Mouse (Mus musculus) left cerebral cortex, postnatal 36 days (tissue): ENCODE measurements around the gene Ccl24. TPM values are rescaled to one million over a fixed set of nuclear protein-coding genes. Genes with fewer than 3 reads are reported as not detected.
A peak's percentile ranks its signal among the peaks of the same experiment; 100 is the strongest.
"Not testable (repeated sequence)": the region's sequence is repeated elsewhere in the genome, so short reads cannot be mapped to it uniquely, and the experiment has no call there.

Source experiments
- DNase-seq, 2 experiments: peaks; one replicate each; pipeline ENCODE4 v3.0.0; 2021 to 2022; ENCODE audit warnings: low spot score in 2 of 2, mixed read lengths in 1 of 2
- intact Hi-C: fragments of 180-260 bp; cut with DNase I; formaldehyde crosslinking; loops from one replicate; pipeline ENCODE4 v1.15.1; 2025
- total RNA-seq, 2 experiments: library from RNA; stranded (reverse); gene quantifications; 2 replicates each; pipeline ENCODE4 v1.2.3; 2021

Ccl24 gene
- total RNA-seq = under 1 TPM in 1 of 2 experiments, not detected in 1; 0.64 TPM

- intact Hi-C loops = no loop called here
- DNase-seq = no peak
Measured at GRCm38 (mm10) chr5:135573006-135573405, at the start of gene Ccl24. Gene Ccl24 (minus strand): TSS chr5:135573049.

GRCm38 (mm10) chr5:135621725-135622124 is 48.9 kb upstream of the Ccl24 start:
- intact Hi-C loops = no loop called here
- DNase-seq = no peak

GRCm38 (mm10) chr5:135620526-135620925 is 47.7 kb upstream of the Ccl24 start:
- DNase-seq = no peak
- intact Hi-C loops = no loop called here

GRCm38 (mm10) chr5:135619741-135620140 is 46.9 kb upstream of the Ccl24 start:
- intact Hi-C loops = loop anchor here (10.0 kb wide), 1 partner anchor 225 kb away; the partner anchor contains the start of gene Pom121

GRCm38 (mm10) chr5:135609794-135610193 is 36.9 kb upstream of the Ccl24 start:
- DNase-seq = no peak
- intact Hi-C loops = loop anchor here (5.0 to 10.0 kb wide), 2 partner anchors 57 to 215 kb away; partner anchors contain the start of gene Pom121

More at GRCm38 (mm10) chr5:135619741-135620140, 46.9 kb upstream of the Ccl24 start:
- not testable (repeated sequence) for DNase-seq

GRCm38 (mm10) chr5:135607581-135607980 is 34.7 kb upstream of the Ccl24 start:
- no peak for DNase-seq
- intact Hi-C loops = no loop called here

- intact Hi-C loops, DNase-seq: not testable (repeated sequence)
Measured at GRCm38 (mm10) chr5:135606717-135607116, 33.9 kb upstream of the Ccl24 start.

GRCm38 (mm10) chr5:135604643-135605042 is 31.8 kb upstream of the Ccl24 start:
- DNase-seq, intact Hi-C loops: not testable (repeated sequence)

- intact Hi-C loops = no loop called here
Measured at GRCm38 (mm10) chr5:135589996-135590784, 17.3 kb upstream of the Ccl24 start.

GRCm38 (mm10) chr5:135587764-135588163 is 14.9 kb upstream of the Ccl24 start:
- no peak for DNase-seq
- intact Hi-C loops = no loop called here

More at GRCm38 (mm10) chr5:135589996-135590784, 17.3 kb upstream of the Ccl24 start:
- DNase-seq = no peak

- intact Hi-C loops = no loop called here
- DNase-seq = no peak
Measured at GRCm38 (mm10) chr5:135585691-135586090, 12.8 kb upstream of the Ccl24 start.

GRCm38 (mm10) chr5:135582330-135582729 is 9.5 kb upstream of the Ccl24 start:
- DNase-seq = no peak
- intact Hi-C loops = no loop called here

- intact Hi-C loops = no loop called here
- DNase-seq = peak; percentile 34 to 57
Measured at GRCm38 (mm10) chr5:135579331-135579751, 6.5 kb upstream of the Ccl24 start.

GRCm38 (mm10) chr5:135576055-135576454 is 3.2 kb upstream of the Ccl24 start:
- intact Hi-C loops = no loop called here
- DNase-seq = no peak

- DNase-seq = no peak
- intact Hi-C loops = no loop called here
Measured at GRCm38 (mm10) chr5:135568698-135569097, 4.2 kb downstream of the Ccl24 start.

- intact Hi-C loops = no loop called here
- no peak for DNase-seq
Measured at GRCm38 (mm10) chr5:135567556-135568265, 5.1 kb downstream of the Ccl24 start.

GRCm38 (mm10) chr5:135563469-135563868 is 9.4 kb downstream of the Ccl24 start, which contains the start of gene Ccl26:
Gene Ccl26 (minus strand): TSS chr5:135563569.
- DNase-seq = no peak
- intact Hi-C loops = no loop called here

GRCm38 (mm10) chr5:135557671-135558070 is 15.2 kb downstream of the Ccl24 start:
- DNase-seq = no peak
- intact Hi-C loops = no loop called here

GRCm38 (mm10) chr5:135557051-135557450 is 15.8 kb downstream of the Ccl24 start:
- intact Hi-C loops = no loop called here
- DNase-seq = no peak

GRCm38 (mm10) chr5:135556259-135556658 is 16.6 kb downstream of the Ccl24 start:
- no peak for DNase-seq
- intact Hi-C loops = no loop called here
